Mouse (Mus musculus): ENCODE data around the gene Fubp3.

GRCm38 (mm10) chr2:31640609-31641507 lies 68.4 kb downstream of the Fubp3 start:
- no peak for TF ChIP-seq CTCF (conservative IDR thresholded peaks at IDR 0.05; ENCODE audit: insufficient read depth, insufficient read length, low read depth, low read length)
- TF ChIP-seq POLR2A (IDR thresholded peaks at IDR 0.05; ENCODE audit: low read depth, low read length): no peak

All from kidney, adult 2 months (tissue).